Mouse (Mus musculus) forebrain, embryonic 16.5 days (tissue): Measurements from ENCODE around the gene Tekt3. TPM values are rescaled to one million over a fixed set of nuclear protein-coding genes. Genes with fewer than 3 reads are reported as not detected.

Experiments
- ATAC-seq: fragments of 200-750 bp; cut with Nextera tagmentation; 2 replicates; pipeline ENCODE4 v1.8.0; 2017; ENCODE audit warnings: mild to moderate bottlenecking, moderate library complexity
- H3K27ac ChIP-seq: fragments of 300-500 bp; sonication (generic); 2 replicates; pipeline ENCODE4 v1.5.1; 2014; ENCODE audit warnings: low read length, control low read depth
- H3K27me3 ChIP-seq: fragments of 300-500 bp; sonication (generic); replicated peaks from 2 replicates; pipeline ENCODE4 v1.6.1; 2014; ENCODE audit warnings: low read length; ENCODE audit not compliant: control insufficient read depth, insufficient read depth
- H3K36me3 ChIP-seq: fragments of 300-500 bp; sonication (generic); 2 replicates; pipeline ENCODE4 v1.6.1; 2014; ENCODE audit not compliant: control insufficient read depth, insufficient read depth
- H3K4me1 ChIP-seq: fragments of 300-500 bp; sonication (generic); replicated peaks from 2 replicates; pipeline ENCODE4 v1.6.1; 2014; ENCODE audit warnings: low read length; ENCODE audit not compliant: control insufficient read depth, insufficient read depth
- H3K4me2 ChIP-seq: fragments of 300-500 bp; sonication (generic); 2 replicates; pipeline ENCODE4 v1.6.1; 2014; ENCODE audit warnings: mild to moderate bottlenecking, low read length, control low read depth
- H3K4me3 ChIP-seq: fragments of 300-500 bp; sonication (generic); replicated peaks from 2 replicates; pipeline ENCODE4 v1.5.1; 2014; ENCODE audit warnings: mild to moderate bottlenecking, low read length, control low read depth
- H3K9ac ChIP-seq: fragments of 300-500 bp; sonication (generic); replicated peaks from 2 replicates; pipeline ENCODE4 v1.6.1; 2014; ENCODE audit warnings: low read depth, low read length, control low read depth
- H3K9me3 ChIP-seq: fragments of 300-500 bp; sonication (generic); 2 replicates; pipeline ENCODE4 v1.6.1; 2016; ENCODE audit warnings: low read length; ENCODE audit not compliant: control insufficient read depth
- WGBS: fragments of 180-500 bp; shearing (Covaris S2); extraction: QIAGEN DNeasy Blood & Tissue Kit; methylation state at CpG from one replicate; pipeline ENCODE4 v1.1.7; 2014; 5-methylcytosine and 5-hydroxymethylcytosine counted together
- polyA plus RNA-seq: library from polyadenylated mRNA; unstranded; fragments of >200 nt; fragmentation: Nextera tagmentation; extraction: Ambion mirVana; gene quantifications from 2 replicates; pipeline ENCODE4 v1.2.1, GENCODE M21; 2015

Tekt3 gene
- polyA plus RNA-seq, 1 experiment from 2014 or later, result not detected

GRCm38 (mm10) chr11:63092271-63092670 lies 30.8 kb downstream of the Tekt3 start:
- ATAC-seq, result no peak
- Histone ChIP-seq H3K4me1 (no peaks in the 10 kb centered on the region), H3K27ac (no peak overlapping the region), H3K36me3 (no peaks in the 10 kb centered on the region), H3K9me3 (no peaks in the 10 kb centered on the region), H3K9ac (no peak overlapping the region), H3K27me3 (no peaks in the 10 kb centered on the region), H3K4me3 (no peak overlapping the region), H3K4me2 (no peak overlapping the region)
- 73% methylated on average over 5 of the region's 5 CpGs for WGBS

GRCm38 (mm10) chr11:63093601-63094000 lies 32.1 kb downstream of the Tekt3 start:
- 85% methylated on average over 5 of the region's 5 CpGs for WGBS
- H3K4me1 ChIP-seq, result no peaks in the 10 kb centered on the region
- no peak overlapping the region for H3K9ac ChIP-seq
- no peak overlapping the region for H3K27ac ChIP-seq
- H3K4me2 ChIP-seq, result no peak overlapping the region
- no peak for ATAC-seq
- no peaks in the 10 kb centered on the region for H3K9me3 ChIP-seq
- no peak overlapping the region for H3K4me3 ChIP-seq
- no peaks in the 10 kb centered on the region for H3K27me3 ChIP-seq
- no peaks in the 10 kb centered on the region for H3K36me3 ChIP-seq

- no peak for ATAC-seq
- 80% methylated on average over 8 of the region's 8 CpGs for WGBS
- H3K4me1 ChIP-seq, result no peaks in the 10 kb centered on the region
Observed at GRCm38 (mm10) chr11:63094496-63094895, 33.0 kb downstream of the Tekt3 start.

GRCm38 (mm10) chr11:63098016-63098415 lies 36.6 kb downstream of the Tekt3 start:
- Histone ChIP-seq H3K27ac (no peak overlapping the region), H3K4me2 (no peak overlapping the region), H3K4me1 (no peaks in the 10 kb centered on the region), H3K9ac (no peak overlapping the region), H3K36me3 (no peaks in the 10 kb centered on the region), H3K9me3 (no peaks in the 10 kb centered on the region), H3K4me3 (no peak overlapping the region), H3K27me3 (no peaks in the 10 kb centered on the region)
- WGBS, result 86% methylated on average over 3 of the region's 3 CpGs
- ATAC-seq, result no peak

More at GRCm38 (mm10) chr11:63094496-63094895, 33.0 kb downstream of the Tekt3 start:
- Histone ChIP-seq H3K36me3 (no peaks in the 10 kb centered on the region), H3K9me3 (no peaks in the 10 kb centered on the region), H3K27ac (no peak overlapping the region), H3K4me3 (no peak overlapping the region), H3K4me2 (no peak overlapping the region), H3K9ac (no peak overlapping the region), H3K27me3 (no peaks in the 10 kb centered on the region)

- 81% methylated on average over 3 of the region's 3 CpGs for WGBS
- no peaks in the 10 kb centered on the region for H3K9me3 ChIP-seq
Observed at GRCm38 (mm10) chr11:63099390-63099789, 37.9 kb downstream of the Tekt3 start.

GRCm38 (mm10) chr11:63103256-63103655 lies 41.8 kb downstream of the Tekt3 start:
- Histone ChIP-seq H3K4me3 (no peak overlapping the region), H3K36me3 (no peaks in the 10 kb centered on the region), H3K9ac (no peak overlapping the region), H3K4me1 (no peaks in the 10 kb centered on the region), H3K27me3 (no peaks in the 10 kb centered on the region; the same call in 1 of the 2 replicates), H3K9me3 (no peaks in the 10 kb centered on the region), H3K4me2 (no peak overlapping the region), H3K27ac (no peak overlapping the region)
- ATAC-seq, result no peak
- 85% methylated on average over 7 of the region's 7 CpGs for WGBS

More at GRCm38 (mm10) chr11:63099390-63099789, 37.9 kb downstream of the Tekt3 start:
- no peak overlapping the region for H3K4me2 ChIP-seq
- no peaks in the 10 kb centered on the region; the same call in 1 of the 2 replicates for H3K27me3 ChIP-seq
- no peak for ATAC-seq
- H3K4me1 ChIP-seq, result no peaks in the 10 kb centered on the region
- H3K36me3 ChIP-seq, result no peaks in the 10 kb centered on the region
- H3K9ac ChIP-seq, result no peak overlapping the region
- H3K27ac ChIP-seq, result no peak overlapping the region
- H3K4me3 ChIP-seq, result no peak overlapping the region

GRCm38 (mm10) chr11:63104026-63104425 lies 42.6 kb downstream of the Tekt3 start:
- Histone ChIP-seq H3K36me3 (no peaks in the 10 kb centered on the region), H3K9me3 (no peaks in the 10 kb centered on the region), H3K4me1 (no peaks in the 10 kb centered on the region), H3K27ac (no peak overlapping the region), H3K27me3 (no peaks in the 10 kb centered on the region; the same call in 1 of the 2 replicates), H3K4me3 (no peak overlapping the region), H3K4me2 (no peak overlapping the region), H3K9ac (no peak overlapping the region)
- ATAC-seq, result no peak
- WGBS, result 92% methylated on average over 2 of the region's 2 CpGs

GRCm38 (mm10) chr11:63109230-63109775 lies 47.8 kb downstream of the Tekt3 start:
- H3K4me2 ChIP-seq, result no peak overlapping the region
- H3K9ac ChIP-seq, result no peak overlapping the region
- ATAC-seq, result no peak
- H3K27ac ChIP-seq, result no peak overlapping the region
- no peaks in the 10 kb centered on the region for H3K4me1 ChIP-seq
- no peaks in the 10 kb centered on the region for H3K9me3 ChIP-seq
- WGBS, result 64% methylated on average over 1 of the region's 1 CpGs
- no peaks in the 10 kb centered on the region for H3K36me3 ChIP-seq
- H3K4me3 ChIP-seq, result no peak overlapping the region
- H3K27me3 ChIP-seq, result no peaks in the 10 kb centered on the region

- H3K4me2 ChIP-seq, result no peak overlapping the region
- H3K9ac ChIP-seq, result no peak overlapping the region
- H3K27ac ChIP-seq, result no peak overlapping the region
- H3K27me3 ChIP-seq, result no peaks in the 10 kb centered on the region
- no peak overlapping the region for H3K4me3 ChIP-seq
- no peaks in the 10 kb centered on the region for H3K4me1 ChIP-seq
- WGBS, result 84% methylated on average over 3 of the region's 3 CpGs
- H3K36me3 ChIP-seq, result no peaks in the 10 kb centered on the region
- no peaks in the 10 kb centered on the region for H3K9me3 ChIP-seq
- no peak for ATAC-seq
Observed at GRCm38 (mm10) chr11:63110329-63110728, 48.9 kb downstream of the Tekt3 start.
